Comparison of ENCODE assay signal across 12 mouse cellular contexts in the genomic region with DNA sequence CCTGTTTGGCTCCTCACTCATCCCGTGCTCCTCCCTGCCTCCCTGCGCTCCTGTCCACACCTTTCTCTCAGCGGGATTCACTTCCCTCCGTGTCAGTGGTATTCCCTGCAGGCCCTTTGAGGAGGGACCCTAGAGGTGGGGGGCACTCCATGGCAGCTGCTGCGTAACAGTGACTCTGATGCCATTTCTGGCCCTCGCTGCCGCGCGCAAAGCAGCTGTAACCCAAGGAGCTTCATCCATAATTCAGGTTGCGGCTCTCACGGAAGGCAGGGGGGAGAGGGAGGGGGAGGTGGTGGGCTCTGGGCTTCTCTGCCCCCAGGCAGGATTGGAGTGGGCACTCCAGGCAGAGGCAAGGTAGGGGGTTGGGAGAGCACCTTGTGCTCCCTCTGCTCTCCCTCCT. TPM values are rescaled to one million over a fixed set of nuclear protein-coding genes. Genes with fewer than 3 reads are reported as not detected.
DNase-seq lines count a peak whose midpoint lies in the region; ATAC-seq and TF ChIP-seq lines count a peak whose summit lies in the region.
"Had no signal": no experiment of that assay in that cellular context is flagged by ENCODE, and none has a peak within 500 bp of the region (broad histone marks: within the 10 kb centered on the region; RNA-seq: fewer than 3 reads in every experiment).

No protein-coding gene starts in this region.

- H3K36me3 ChIP-seq in heart, embryonic 11.5 days (ENCODE audit: control insufficient read depth, insufficient read depth, low read length), result no peaks in the 10 kb centered on the region
- no peaks in the 10 kb centered on the region for H3K36me3 ChIP-seq in intestine, postnatal 0 days (ENCODE audit: control insufficient read depth, insufficient read depth)
- H3K36me3 ChIP-seq in neural tube, embryonic 14.5 days (ENCODE audit: control insufficient read depth, insufficient read depth, low read length), result no peaks in the 10 kb centered on the region

- H3K9me3 ChIP-seq in heart, embryonic 11.5 days (replicated peaks; ENCODE audit: control insufficient read depth, low read length), result no peaks in the 10 kb centered on the region
- H3K9me3 ChIP-seq in intestine, postnatal 0 days (ENCODE audit: control insufficient read depth), result no peaks in the 10 kb centered on the region
- no peaks in the 10 kb centered on the region for H3K9me3 ChIP-seq in neural tube, embryonic 14.5 days (ENCODE audit: control insufficient read depth, low read length)

- 5% methylated on average over 11 of the region's 11 CpGs for WGBS in heart, embryonic 11.5 days (ENCODE audit: insufficient replicate concordance)
- 19% methylated on average over 11 of the region's 11 CpGs for WGBS in intestine, postnatal 0 days
- WGBS in neural tube, embryonic 14.5 days, result 2% methylated on average over 11 of the region's 11 CpGs

- peaks cover 25% of the 10 kb centered on the region for H3K4me1 ChIP-seq in heart, embryonic 11.5 days (ENCODE audit: control insufficient read depth, insufficient read depth, low read length)
- peaks cover 5% of the 10 kb centered on the region; the same call in 1 of the 2 replicates for H3K4me1 ChIP-seq in intestine, postnatal 0 days (replicated peaks; ENCODE audit: control insufficient read depth, insufficient read depth, low read length)
- peaks cover 14% of the 10 kb centered on the region for H3K4me1 ChIP-seq in neural tube, embryonic 14.5 days (ENCODE audit: control insufficient read depth, insufficient read depth, low read length)

- no peak for DNase-seq in heart, adult 18-20 months
- DNase-seq in right cerebral cortex, postnatal 10 days (ENCODE audit: low spot score in 2 of 2), result peak; percentile 30 to 34
- no peak for DNase-seq in right cerebral cortex, postnatal 25 days
- no peak for DNase-seq in thymus, postnatal 14 days
- DNase-seq: B cell, adult 2 months; cerebellum, postnatal 25 days had no signal

- ATAC-seq in heart, embryonic 11.5 days (replicated peaks; ENCODE audit: insufficient number of reproducible peaks, low FRiP score, low TSS enrichment), result no peak
- ATAC-seq in intestine, postnatal 0 days, result no peak
- ATAC-seq in neural tube, embryonic 14.5 days (ENCODE audit: low read depth), result no peak
- ATAC-seq in megakaryocyte-erythroid progenitor cell, adult 5-6 weeks (replicated peaks; ENCODE audit: low FRiP score, low TSS enrichment, poor library complexity, severe bottlenecking), result no peak

- H3K27me3 ChIP-seq in heart, embryonic 11.5 days (ENCODE audit: control insufficient read depth, insufficient read depth, low read length), result peaks cover 89% of the 10 kb centered on the region
- peaks cover 58% of the 10 kb centered on the region for H3K27me3 ChIP-seq in intestine, postnatal 0 days (replicated peaks; ENCODE audit: control insufficient read depth, insufficient read depth, low read length)
- H3K27me3 ChIP-seq in neural tube, embryonic 14.5 days (ENCODE audit: control insufficient read depth, insufficient read depth, low read length), result peaks cover 34% of the 10 kb centered on the region

- no peak overlapping the region for H3K27ac ChIP-seq in heart, embryonic 11.5 days (ENCODE audit: low read depth, low read length)
- H3K27ac ChIP-seq in intestine, postnatal 0 days (ENCODE audit: low read depth, low read length), result no peak overlapping the region
- no peak overlapping the region for H3K27ac ChIP-seq in neural tube, embryonic 14.5 days (ENCODE audit: low read depth, low read length)

- H3K4me3 ChIP-seq in heart, embryonic 11.5 days (ENCODE audit: low read depth, low read length), result peak overlapping the region; percentile 20; the same call in 1 of the 2 replicates
- H3K4me3 ChIP-seq in intestine, postnatal 0 days (ENCODE audit: low read depth, low read length), result no peak overlapping the region
- no peak overlapping the region for H3K4me3 ChIP-seq in neural tube, embryonic 14.5 days (ENCODE audit: low read depth, low read length)

- no peak for TF ChIP-seq CTCF in intestine, postnatal 0 days (IDR thresholded peaks at IDR 0.05; ENCODE audit: low read depth)

- peak overlapping the region; percentile 52 for H3K4me2 ChIP-seq in heart, embryonic 11.5 days
- peak overlapping the region; percentile 44; the same call in 1 of the 2 replicates for H3K4me2 ChIP-seq in intestine, postnatal 0 days (replicated peaks; ENCODE audit: low read depth)
- H3K4me2 ChIP-seq in neural tube, embryonic 14.5 days (ENCODE audit: low read depth, low read length), result peak overlapping the region; percentile 14; the same call in 1 of the 2 replicates

- H3K9ac ChIP-seq in heart, embryonic 11.5 days (ENCODE audit: low read depth, low read length), result no peak overlapping the region
- no peak overlapping the region for H3K9ac ChIP-seq in intestine, postnatal 0 days (ENCODE audit: low read depth, low read length)
- no peak overlapping the region for H3K9ac ChIP-seq in neural tube, embryonic 14.5 days (replicated peaks; ENCODE audit: low read depth, low read length)

RNA-seq across cellular contexts. Expression of gene Rtn4rl2, which starts 3.0 kb away (rescaled TPM):
- polyA plus RNA-seq in heart, embryonic 11.5 days (2014; fragmentation: Nextera tagmentation; extraction: Ambion mirVana), result 0.23 and 1.1 TPM in 2 replicates
- 1 to 10 TPM; 3.0 to 3.5 TPM for total RNA-seq in heart, adult 18-20 months (2021)
- polyA plus RNA-seq in intestine, postnatal 0 days (2015; fragmentation: Nextera tagmentation; extraction: Ambion mirVana), result 0.98 and 1.0 TPM in 2 replicates
- 1.8 and 4.9 TPM in 2 replicates for polyA plus RNA-seq in neural tube, embryonic 14.5 days (2014; fragmentation: Nextera tagmentation; extraction: Ambion mirVana)
- total RNA-seq in megakaryocyte-erythroid progenitor cell, adult 5-6 weeks (2014; fragmentation: Nextera tagmentation), result not detected in 2 replicates
- total RNA-seq in megakaryocyte-erythroid progenitor cell, adult 5-6 weeks (2017), result not detected in 2 replicates
- total RNA-seq: hematopoietic stem cell, adult 5-6 weeks had no signal
- polyA plus RNA-seq: liver, embryonic 16.5 days had no signal

RNA-seq across cellular contexts. Expression of gene Slc43a1, which starts 44.9 kb away (rescaled TPM):
- 36.1 and 41.4 TPM in 2 replicates for polyA plus RNA-seq in heart, embryonic 11.5 days (2014; fragmentation: Nextera tagmentation; extraction: Ambion mirVana)
- total RNA-seq in heart, adult 18-20 months (2021), result 1 to 10 TPM; 2.6 to 3.3 TPM
- polyA plus RNA-seq in intestine, postnatal 0 days (2015; fragmentation: Nextera tagmentation; extraction: Ambion mirVana), result 3.6 and 4.1 TPM in 2 replicates
- 0.63 and 1.8 TPM in 2 replicates for polyA plus RNA-seq in neural tube, embryonic 14.5 days (2014; fragmentation: Nextera tagmentation; extraction: Ambion mirVana)
- 96.3 and 117 TPM in 2 replicates for total RNA-seq in megakaryocyte-erythroid progenitor cell, adult 5-6 weeks (2014; fragmentation: Nextera tagmentation)
- total RNA-seq in megakaryocyte-erythroid progenitor cell, adult 5-6 weeks (2017), result 40.1 and 70.3 TPM in 2 replicates

RNA-seq across cellular contexts. Expression of gene Slc43a3, which starts 52.8 kb away (rescaled TPM):
- 48.2 and 52.5 TPM in 2 replicates for polyA plus RNA-seq in heart, embryonic 11.5 days (2014; fragmentation: Nextera tagmentation; extraction: Ambion mirVana)
- total RNA-seq in heart, adult 18-20 months (2021), result 10 to 100 TPM; 65.4 to 72.8 TPM
- 42.5 and 48.0 TPM in 2 replicates for polyA plus RNA-seq in intestine, postnatal 0 days (2015; fragmentation: Nextera tagmentation; extraction: Ambion mirVana)
- 2.5 and 7.1 TPM in 2 replicates for polyA plus RNA-seq in neural tube, embryonic 14.5 days (2014; fragmentation: Nextera tagmentation; extraction: Ambion mirVana)
- 118 and 137 TPM in 2 replicates for total RNA-seq in megakaryocyte-erythroid progenitor cell, adult 5-6 weeks (2014; fragmentation: Nextera tagmentation)
- 65.3 and 108 TPM in 2 replicates for total RNA-seq in megakaryocyte-erythroid progenitor cell, adult 5-6 weeks (2017)

RNA-seq across cellular contexts. Expression of gene Timm10, which starts 56.7 kb away (rescaled TPM):
- polyA plus RNA-seq in heart, embryonic 11.5 days (2014; fragmentation: Nextera tagmentation; extraction: Ambion mirVana), result 76.8 and 77.9 TPM in 2 replicates
- total RNA-seq in heart, adult 18-20 months (2021), result 100 to 1,000 TPM; 109 to 146 TPM
- polyA plus RNA-seq in intestine, postnatal 0 days (2015; fragmentation: Nextera tagmentation; extraction: Ambion mirVana), result 51.9 and 59.2 TPM in 2 replicates
- 63.8 and 89.4 TPM in 2 replicates for polyA plus RNA-seq in neural tube, embryonic 14.5 days (2014; fragmentation: Nextera tagmentation; extraction: Ambion mirVana)
- total RNA-seq in megakaryocyte-erythroid progenitor cell, adult 5-6 weeks (2014; fragmentation: Nextera tagmentation), result 91.6 and 94.6 TPM in 2 replicates
- 48.9 and 88.0 TPM in 2 replicates for total RNA-seq in megakaryocyte-erythroid progenitor cell, adult 5-6 weeks (2017)

Comparison
In these comparisons a context has a peak if more than half of its experiments do, and no peak if none do; other contexts are left out.
1. DNase-seq: peak in right cerebral cortex, postnatal 10 days (2 of 2); none in heart, adult 18-20 months (0 of 2), right cerebral cortex, postnatal 25 days (single experiment) and thymus, postnatal 14 days (single experiment).
2. Peak in every context shown above with its lines, with median percentiles within 50 percentile points of each other: H3K4me2 ChIP-seq.